Mouse (Mus musculus) intestine, embryonic 14.5 days (tissue): Measurements from ENCODE around the gene Lrrk2. TPM values are rescaled to one million over a fixed set of nuclear protein-coding genes. Genes with fewer than 3 reads are reported as not detected.

Experiments used
- ATAC-seq: fragments of 200-750 bp; cut with Nextera tagmentation; replicated peaks from 2 replicates; pipeline ENCODE4 v1.8.0; 2017; ENCODE audit warnings: low read depth, moderate number of reproducible peaks, moderate TSS enrichment, moderate library complexity; ENCODE audit not compliant: low FRiP score, low TSS enrichment
- DNase-seq: peaks from one replicate; pipeline ENCODE4 v3.0.0-alpha.2; 2018; ENCODE audit warnings: low spot score
- H3K27ac ChIP-seq: fragments of 300-500 bp; sonication (generic); 2 replicates; pipeline ENCODE4 v1.5.1; 2014; ENCODE audit warnings: low read depth, mild to moderate bottlenecking, control low read depth
- H3K27me3 ChIP-seq: fragments of 300-500 bp; sonication (generic); replicated peaks from 2 replicates; pipeline ENCODE4 v1.6.1; 2014; ENCODE audit warnings: low read length, control low read depth; ENCODE audit not compliant: control insufficient read depth, insufficient read depth
- H3K36me3 ChIP-seq: fragments of 300-500 bp; sonication (generic); 2 replicates; pipeline ENCODE4 v1.6.1; 2014; ENCODE audit warnings: low read length, control low read depth; ENCODE audit not compliant: control insufficient read depth, insufficient read depth
- H3K4me1 ChIP-seq: fragments of 300-500 bp; sonication (generic); replicated peaks from 2 replicates; pipeline ENCODE4 v1.6.1; 2014; ENCODE audit warnings: low read length, control low read depth, mixed read lengths; ENCODE audit not compliant: control insufficient read depth, insufficient read depth
- H3K4me2 ChIP-seq: fragments of 300-500 bp; sonication (generic); 2 replicates; pipeline ENCODE4 v1.6.1; 2014; ENCODE audit warnings: low read length
- H3K4me3 ChIP-seq: fragments of 300-500 bp; sonication (generic); 2 replicates; pipeline ENCODE4 v1.5.1; 2014; ENCODE audit warnings: low read depth, low read length, control low read depth, mixed read lengths
- H3K9ac ChIP-seq: fragments of 300-500 bp; sonication (generic); 2 replicates; pipeline ENCODE4 v1.6.1; 2014; ENCODE audit warnings: mild to moderate bottlenecking, low read length
- H3K9me3 ChIP-seq: fragments of 300-500 bp; sonication (generic); 2 replicates; pipeline ENCODE4 v1.6.1; 2016; ENCODE audit warnings: low read length, control low read depth; ENCODE audit not compliant: control insufficient read depth
- WGBS: fragments of 180-500 bp; shearing (Covaris S2); extraction: QIAGEN DNeasy Blood & Tissue Kit; methylation state at CpG from one replicate; pipeline ENCODE4 v1.1.7; 2014; 5-methylcytosine and 5-hydroxymethylcytosine counted together
- polyA plus RNA-seq: library from polyadenylated mRNA; unstranded; fragments of >200 nt; fragmentation: Nextera tagmentation; extraction: Ambion mirVana; gene quantifications from 2 replicates; pipeline ENCODE4 v1.2.1, GENCODE M21; 2014

Lrrk2 gene
- polyA plus RNA-seq, 1 experiment from 2014 or later = 3.4 TPM

GRCm38 (mm10) chr15:91642682-91643306 is 30.2 kb upstream of the Lrrk2 start:
- no peak for ATAC-seq
- no peaks in the 10 kb centered on the region for H3K36me3 ChIP-seq
- no peak overlapping the region for H3K4me3 ChIP-seq
- 54% methylated on average over 9 of the region's 9 CpGs for WGBS
- H3K27ac ChIP-seq = no peak overlapping the region
- H3K9ac ChIP-seq = no peak overlapping the region
- DNase-seq = no peak
- H3K9me3 ChIP-seq = no peaks in the 10 kb centered on the region
- H3K4me2 ChIP-seq = no peak overlapping the region
- H3K4me1 ChIP-seq = no peaks in the 10 kb centered on the region
- no peaks in the 10 kb centered on the region for H3K27me3 ChIP-seq

GRCm38 (mm10) chr15:91643632-91644348 is 29.2 kb upstream of the Lrrk2 start:
- DNase-seq = no peak

GRCm38 (mm10) chr15:91650270-91650669 is 22.7 kb upstream of the Lrrk2 start:
- 0 out of 2 replicates have a peak, but pooled peaks cover 5% of the 10 kb centered on the region for H3K4me1 ChIP-seq
- DNase-seq (no peak), ATAC-seq (no peak)
- no peaks in the 10 kb centered on the region for H3K27me3 ChIP-seq
- no peaks in the 10 kb centered on the region for H3K9me3 ChIP-seq
- H3K9ac ChIP-seq = no peak overlapping the region
- H3K27ac ChIP-seq = no peak overlapping the region
- 36% methylated on average over 3 of the region's 3 CpGs for WGBS
- H3K4me2 ChIP-seq = no peak overlapping the region
- H3K4me3 ChIP-seq = no peak overlapping the region
- H3K36me3 ChIP-seq = no peaks in the 10 kb centered on the region

More at GRCm38 (mm10) chr15:91643632-91644348, 29.2 kb upstream of the Lrrk2 start:
- no peak for ATAC-seq
- no peak overlapping the region for H3K9ac ChIP-seq
- H3K9me3 ChIP-seq = no peaks in the 10 kb centered on the region
- no peak overlapping the region for H3K4me3 ChIP-seq
- H3K4me2 ChIP-seq = no peak overlapping the region
- no peaks in the 10 kb centered on the region for H3K4me1 ChIP-seq
- no peaks in the 10 kb centered on the region for H3K36me3 ChIP-seq
- no peak overlapping the region for H3K27ac ChIP-seq
- WGBS = 83% methylated on average over 7 of the region's 7 CpGs
- H3K27me3 ChIP-seq = no peaks in the 10 kb centered on the region

- no peaks in the 10 kb centered on the region for H3K36me3 ChIP-seq
- H3K4me1 ChIP-seq = 0 out of 2 replicates have a peak, but pooled peaks cover 5% of the 10 kb centered on the region
- H3K27ac ChIP-seq = no peak overlapping the region
- no peak overlapping the region for H3K9ac ChIP-seq
- DNase-seq (no peak), ATAC-seq (no peak)
- no peak overlapping the region for H3K4me3 ChIP-seq
- no peaks in the 10 kb centered on the region for H3K9me3 ChIP-seq
- no peak overlapping the region for H3K4me2 ChIP-seq
- WGBS = 61% methylated on average over 7 of the region's 7 CpGs
- H3K27me3 ChIP-seq = no peaks in the 10 kb centered on the region
Measured at GRCm38 (mm10) chr15:91651493-91651892, 21.5 kb upstream of the Lrrk2 start.

- no peak overlapping the region for H3K4me3 ChIP-seq
- H3K9me3 ChIP-seq = no peaks in the 10 kb centered on the region
- H3K27me3 ChIP-seq = no peaks in the 10 kb centered on the region
- H3K4me1 ChIP-seq = no peaks in the 10 kb centered on the region
- H3K27ac ChIP-seq = no peak overlapping the region
- H3K9ac ChIP-seq = no peak overlapping the region
- no peak overlapping the region for H3K4me2 ChIP-seq
- DNase-seq (no peak), ATAC-seq (no peak)
- WGBS = 87% methylated on average over 6 of the region's 6 CpGs
- H3K36me3 ChIP-seq = no peaks in the 10 kb centered on the region
Measured at GRCm38 (mm10) chr15:91658227-91658626, 14.7 kb upstream of the Lrrk2 start.

GRCm38 (mm10) chr15:91660277-91661078 is 12.5 kb upstream of the Lrrk2 start:
- Histone ChIP-seq H3K36me3 (no peaks in the 10 kb centered on the region), H3K4me2 (no peak overlapping the region), H3K4me3 (no peak overlapping the region), H3K9ac (no peak overlapping the region), H3K27me3 (no peaks in the 10 kb centered on the region), H3K4me1 (no peaks in the 10 kb centered on the region), H3K27ac (no peak overlapping the region), H3K9me3 (no peaks in the 10 kb centered on the region)
- ATAC-seq (no peak), DNase-seq (no peak)
- 71% methylated on average over 6 of the region's 6 CpGs for whole genome bisulfite sequencing

GRCm38 (mm10) chr15:91661079-91661369 is 12.0 kb upstream of the Lrrk2 start:
- 85% methylated on average over 6 of the region's 6 CpGs for WGBS
- H3K27me3 ChIP-seq = no peaks in the 10 kb centered on the region
- H3K27ac ChIP-seq = no peak overlapping the region
- H3K9me3 ChIP-seq = no peaks in the 10 kb centered on the region
- H3K4me1 ChIP-seq = no peaks in the 10 kb centered on the region
- no peak overlapping the region for H3K4me2 ChIP-seq
- ATAC-seq = no peak
- H3K4me3 ChIP-seq = no peak overlapping the region
- H3K36me3 ChIP-seq = no peaks in the 10 kb centered on the region
- DNase-seq = no peak
- no peak overlapping the region for H3K9ac ChIP-seq

GRCm38 (mm10) chr15:91664586-91665132 is 8.3 kb upstream of the Lrrk2 start:
- Histone ChIP-seq H3K36me3 (no peaks in the 10 kb centered on the region), H3K4me1 (no peaks in the 10 kb centered on the region), H3K9me3 (no peaks in the 10 kb centered on the region), H3K27ac (no peak overlapping the region), H3K4me2 (no peak overlapping the region), H3K27me3 (no peaks in the 10 kb centered on the region), H3K9ac (no peak overlapping the region), H3K4me3 (no peak overlapping the region)
- ATAC-seq (no peak), DNase-seq (no peak)
- WGBS = 74% methylated on average over 10 of the region's 10 CpGs
